Mouse (Mus musculus) forebrain, postnatal 0 days (tissue): ENCODE measurements around the gene Ier2. TPM values are rescaled to one million over a fixed set of nuclear protein-coding genes. Genes with fewer than 3 reads are reported as not detected.
A peak's percentile ranks its signal among the peaks of the same experiment; 100 is the strongest.

Source experiments
- ATAC-seq: fragments of 200-750 bp; cut with Nextera tagmentation; 2 replicates; pipeline ENCODE4 v1.8.0; 2017; ENCODE audit warnings: mild to moderate bottlenecking, moderate library complexity
- DNase-seq: peaks from one replicate; pipeline ENCODE4 v3.0.0-alpha.2; 2015
- H3K27ac ChIP-seq: fragments of 300-500 bp; sonication (generic); 2 replicates; pipeline ENCODE4 v1.5.1; 2014; ENCODE audit warnings: low read depth, mild to moderate bottlenecking, antibody characterized with exemption, low read length, moderate library complexity, mixed read lengths
- H3K27me3 ChIP-seq: fragments of 300-500 bp; sonication (generic); 2 replicates; pipeline ENCODE4 v1.6.1; 2014; ENCODE audit warnings: mild to moderate bottlenecking, low read length, mixed read lengths; ENCODE audit not compliant: insufficient read depth
- H3K36me3 ChIP-seq: fragments of 300-500 bp; sonication (generic); 2 replicates; pipeline ENCODE4 v1.6.1; 2014; ENCODE audit warnings: mild to moderate bottlenecking, moderate library complexity; ENCODE audit not compliant: insufficient read depth
- H3K4me1 ChIP-seq: fragments of 300-500 bp; sonication (generic); 2 replicates; pipeline ENCODE4 v1.6.1; 2014; ENCODE audit warnings: antibody characterized with exemption; ENCODE audit not compliant: insufficient read depth
- H3K4me2 ChIP-seq: fragments of 300-500 bp; sonication (generic); 2 replicates; pipeline ENCODE4 v1.6.1; 2014; ENCODE audit warnings: low read depth, mild to moderate bottlenecking, moderate library complexity
- H3K4me3 ChIP-seq: fragments of 300-500 bp; sonication (generic); 2 replicates; pipeline ENCODE4 v1.5.1; 2014; ENCODE audit warnings: low read depth, low read length, mixed read lengths
- H3K9ac ChIP-seq: fragments of 300-500 bp; sonication (generic); 2 replicates; pipeline ENCODE4 v1.6.1; 2014; ENCODE audit warnings: mild to moderate bottlenecking
- H3K9me3 ChIP-seq: fragments of 300-500 bp; sonication (generic); 2 replicates; pipeline ENCODE4 v1.6.1; 2016; ENCODE audit warnings: low read length
- CTCF ChIP-seq: sonication (generic); IDR thresholded peaks from 2 replicates; pipeline ENCODE4 v1.5.1; 2016; ENCODE audit warnings: antibody characterized with exemption, control low read depth, low read depth
- WGBS: fragments of 180-500 bp; shearing (Covaris S2); extraction: QIAGEN DNeasy Blood & Tissue Kit; methylation state at CpG from one replicate; pipeline ENCODE4 v1.1.7; 2014; 5-methylcytosine and 5-hydroxymethylcytosine counted together
- polyA plus RNA-seq: library from polyadenylated mRNA; unstranded; fragments of >200 nt; fragmentation: Nextera tagmentation; extraction: Ambion mirVana; gene quantifications from 2 replicates; pipeline ENCODE4 v1.2.1, GENCODE M21; 2015
- total RNA-seq: library from RNA; depleted of rRNA; stranded (reverse); fragments of >200 nt; gene quantifications from 2 replicates; pipeline ENCODE4 v1.2.3, GENCODE M21; 2014

Ier2 gene
- total and polyA plus RNA-seq, 2 experiments from 2014 or later = 8.5 to 19.3 TPM

- TF ChIP-seq CTCF = no peak
- Histone ChIP-seq H3K36me3 (no peaks in the 10 kb centered on the region), H3K4me1 (no peaks in the 10 kb centered on the region), H3K9me3 (no peaks in the 10 kb centered on the region), H3K4me2 (no peak overlapping the region), H3K27me3 (no peaks in the 10 kb centered on the region), H3K4me3 (no peak overlapping the region), H3K9ac (no peak overlapping the region), H3K27ac (no peak overlapping the region)
- DNase-seq = no peak
- ATAC-seq = no peak
- 84% methylated on average over 5 of the region's 5 CpGs for WGBS
These were observed 19.6 kb downstream of the Ier2 start for GRCm38 (mm10) chr8:84643019-84643418.

DNA sequence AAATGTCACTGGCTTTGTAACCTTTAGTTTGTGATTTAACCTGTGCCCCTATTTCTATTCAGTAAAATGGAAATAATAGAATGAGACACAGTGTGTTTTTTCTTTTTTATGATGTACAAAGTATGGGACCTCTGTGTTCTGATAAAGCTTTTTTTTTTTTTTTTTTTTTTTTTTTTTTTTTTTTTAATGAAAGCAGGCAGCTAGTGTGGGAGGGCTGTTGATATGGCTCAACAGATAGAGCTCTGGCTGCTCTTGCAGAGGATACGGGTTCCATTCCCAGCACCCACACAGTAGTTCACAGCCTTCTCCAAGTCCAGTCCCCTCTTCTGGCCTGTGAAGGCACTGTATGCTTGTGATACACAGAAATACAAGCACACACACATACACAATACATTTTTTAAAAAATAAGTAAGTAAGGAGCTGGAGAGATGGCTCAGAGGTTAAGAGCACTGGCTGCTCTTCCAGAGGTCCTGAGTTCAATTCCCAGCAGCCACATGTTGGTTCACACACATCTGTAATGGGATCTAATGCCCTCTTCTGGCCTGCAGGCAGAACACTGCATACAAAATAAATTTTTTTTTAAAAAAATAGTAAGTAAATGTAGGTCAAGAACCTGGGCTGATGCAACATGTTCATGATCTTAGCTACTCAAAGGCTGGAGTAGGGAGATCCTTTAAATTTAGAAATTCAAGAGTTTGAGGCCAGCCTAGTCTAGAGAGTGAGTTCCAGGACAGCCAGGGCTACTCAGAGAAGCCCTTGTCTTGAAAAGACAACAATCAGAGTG lies 20.9 kb downstream of the Ier2 start:
- H3K9ac ChIP-seq = no peak overlapping the region
- H3K9me3 ChIP-seq = no peaks in the 10 kb centered on the region
- no peaks in the 10 kb centered on the region for H3K4me1 ChIP-seq
- H3K4me3 ChIP-seq = no peak overlapping the region
- H3K36me3 ChIP-seq = no peaks in the 10 kb centered on the region
- WGBS = 81% methylated on average over 1 of the region's 1 CpGs
- DNase-seq (no peak), ATAC-seq (no peak)
- H3K27me3 ChIP-seq = no peaks in the 10 kb centered on the region
- TF ChIP-seq CTCF = no peak
- H3K27ac ChIP-seq = no peak overlapping the region
- no peak overlapping the region for H3K4me2 ChIP-seq

- H3K27ac ChIP-seq = no peak overlapping the region
- no peak for DNase-seq
- no peaks in the 10 kb centered on the region for H3K27me3 ChIP-seq
- no peak overlapping the region for H3K4me2 ChIP-seq
- no peaks in the 10 kb centered on the region for H3K9me3 ChIP-seq
- no peak overlapping the region for H3K9ac ChIP-seq
- no peak overlapping the region for H3K4me3 ChIP-seq
- no peaks in the 10 kb centered on the region; the same call in 1 of the 2 replicates for H3K36me3 ChIP-seq
- no peaks in the 10 kb centered on the region for H3K4me1 ChIP-seq
- no peak for TF ChIP-seq CTCF
- WGBS = 74% methylated on average over 7 of the region's 7 CpGs
- no peak for ATAC-seq
These were observed 21.9 kb downstream of the Ier2 start for GRCm38 (mm10) chr8:84640617-84641294.

DNA sequence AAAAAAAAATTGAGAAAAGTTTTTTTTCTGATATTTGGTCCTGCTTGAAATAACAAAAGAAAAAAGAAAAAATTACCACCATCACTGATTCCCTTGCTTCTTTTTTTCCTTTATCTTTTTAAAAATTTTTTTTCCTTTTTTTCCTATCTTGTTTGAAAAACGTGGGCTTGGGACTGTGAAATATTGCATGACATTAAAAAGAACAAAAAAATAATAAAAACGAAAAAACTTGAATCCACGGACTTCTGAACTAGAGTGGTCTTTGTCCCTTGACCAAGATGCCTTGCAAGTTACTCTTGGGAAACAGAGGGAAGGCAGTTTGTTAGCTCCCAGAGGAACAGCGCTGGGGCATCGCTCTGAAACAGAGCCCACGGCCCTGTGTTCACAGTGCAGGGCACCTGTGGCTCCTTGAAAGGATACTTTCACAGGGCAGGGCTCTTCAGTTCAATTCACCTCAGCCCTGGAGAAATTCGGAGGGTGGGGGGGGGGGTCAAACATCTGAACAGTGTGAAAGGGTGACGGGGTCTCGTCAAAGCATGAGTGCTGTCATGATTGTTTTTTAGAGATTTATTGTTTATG lies 22.6 kb downstream of the Ier2 start:
- Histone ChIP-seq H3K4me1 (no peaks in the 10 kb centered on the region), H3K9me3 (no peaks in the 10 kb centered on the region), H3K36me3 (no peaks in the 10 kb centered on the region; the same call in 1 of the 2 replicates), H3K27me3 (no peaks in the 10 kb centered on the region), H3K4me3 (peak overlapping the region; percentile 53), H3K9ac (peak overlapping the region; percentile 48; the same call in 1 of the 2 replicates), H3K4me2 (peak overlapping the region; percentile 91), H3K27ac (no peak overlapping the region)
- TF ChIP-seq CTCF = no peak
- WGBS = 24% methylated on average over 9 of the region's 9 CpGs
- DNase-seq = no peak
- ATAC-seq = no peak

DNA sequence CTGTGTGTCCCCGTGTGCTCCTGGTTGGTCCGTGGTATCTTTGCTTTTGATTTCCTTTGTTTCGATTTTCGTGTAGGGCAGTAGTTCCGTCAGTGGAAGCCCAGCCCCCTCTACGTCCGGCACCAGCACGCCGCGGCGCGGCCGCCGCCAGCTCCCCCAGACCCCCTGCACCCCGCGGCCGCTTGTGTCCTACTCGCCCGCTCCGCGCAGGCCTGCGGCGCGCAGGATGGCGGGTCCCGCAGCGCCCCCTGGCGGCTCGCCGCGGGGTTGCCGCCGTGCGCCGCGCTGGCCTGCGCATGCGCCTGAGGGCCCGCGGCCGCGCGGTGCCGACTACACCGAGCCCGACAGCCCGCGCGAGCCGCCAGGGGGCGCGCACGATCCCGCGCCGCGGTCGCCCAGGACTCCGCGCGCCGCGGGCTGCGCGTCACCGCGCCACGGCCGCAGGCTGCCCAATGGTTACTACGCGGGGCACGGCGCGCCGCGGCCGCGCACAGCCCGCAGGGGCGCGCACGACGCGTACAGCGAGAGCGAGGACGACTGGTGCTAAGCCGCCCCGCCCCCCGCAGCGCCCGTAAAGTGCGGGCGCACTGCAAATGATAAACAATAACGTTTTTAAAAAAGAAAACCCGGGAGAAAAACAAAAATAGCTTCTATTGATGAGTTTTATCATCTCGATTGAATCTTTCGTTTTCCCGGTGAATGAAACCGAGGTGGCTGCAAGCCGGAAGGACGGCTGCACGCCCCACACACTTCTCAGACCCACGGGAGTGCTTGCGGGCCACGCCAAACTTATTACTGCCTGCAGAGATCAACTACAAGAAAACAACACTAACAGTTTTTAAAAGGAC lies 23.3 kb downstream of the Ier2 start:
- peak; percentile 94 for ATAC-seq
- no peaks in the 10 kb centered on the region for H3K27me3 ChIP-seq
- no peaks in the 10 kb centered on the region for H3K9me3 ChIP-seq
- peak; percentile 98 for DNase-seq
- peak overlapping the region; percentile 91 for H3K4me2 ChIP-seq
- peak; percentile 66 for TF ChIP-seq CTCF
- no peaks in the 10 kb centered on the region; the same call in 1 of the 2 replicates for H3K36me3 ChIP-seq
- H3K4me1 ChIP-seq = no peaks in the 10 kb centered on the region; the same call in 1 of the 2 replicates
- WGBS = under 1% methylated on average over 77 of the region's 106 CpGs
- peak overlapping the region; percentile 66 for H3K9ac ChIP-seq
- peak overlapping the region; percentile 83 for H3K27ac ChIP-seq
- H3K4me3 ChIP-seq = peak overlapping the region; percentile 53

GRCm38 (mm10) chr8:84638555-84639161 lies 24.0 kb downstream of the Ier2 start:
- ATAC-seq (no peak; the same call in 1 of the 2 replicates), DNase-seq (no peak)
- no peaks in the 10 kb centered on the region for H3K9me3 ChIP-seq

More at GRCm38 (mm10) chr8:84638555-84639161, 24.0 kb downstream of the Ier2 start:
- Histone ChIP-seq H3K27ac (peak overlapping the region; percentile 83), H3K4me2 (peak overlapping the region; percentile 91), H3K4me3 (peak overlapping the region; percentile 53), H3K27me3 (no peaks in the 10 kb centered on the region), H3K36me3 (peaks cover 2% of the 10 kb centered on the region; the same call in 1 of the 2 replicates), H3K4me1 (no peaks in the 10 kb centered on the region; the same call in 1 of the 2 replicates), H3K9ac (peak overlapping the region; percentile 66)
- no peak for TF ChIP-seq CTCF
- WGBS = under 1% methylated on average over 46 of the region's 52 CpGs
